Mouse (Mus musculus) hindbrain, postnatal 0 days (tissue): ENCODE data around the gene Gucy1b2. TPM values are rescaled to one million over a fixed set of nuclear protein-coding genes. Genes with fewer than 3 reads are reported as not detected.
A peak's percentile ranks its signal among the peaks of the same experiment; 100 is the strongest.

Source experiments
- ATAC-seq: fragments of 200-750 bp; cut with Nextera tagmentation; 2 replicates; pipeline ENCODE4 v1.8.0; 2017; ENCODE audit warnings: mild to moderate bottlenecking, moderate TSS enrichment, moderate library complexity
- DNase-seq: peaks from one replicate; pipeline ENCODE4 v3.0.0-alpha.2; 2015; ENCODE audit warnings: low spot score
- H3K27ac ChIP-seq: fragments of 300-500 bp; sonication (generic); 2 replicates; pipeline ENCODE4 v1.5.1; 2014; ENCODE audit warnings: mild to moderate bottlenecking
- H3K27me3 ChIP-seq: fragments of 300-500 bp; sonication (generic); 2 replicates; pipeline ENCODE4 v1.6.1; 2014; ENCODE audit warnings: low read length, mixed read lengths; ENCODE audit not compliant: insufficient read depth
- H3K36me3 ChIP-seq: fragments of 300-500 bp; sonication (generic); 2 replicates; pipeline ENCODE4 v1.6.1; 2014; ENCODE audit warnings: low read length, mixed read lengths; ENCODE audit not compliant: insufficient read depth
- H3K4me1 ChIP-seq: fragments of 300-500 bp; sonication (generic); 2 replicates; pipeline ENCODE4 v1.6.1; 2014; ENCODE audit warnings: antibody characterized with exemption, low read length, mixed read lengths; ENCODE audit not compliant: insufficient read depth
- H3K4me2 ChIP-seq: fragments of 300-500 bp; sonication (generic); 2 replicates; pipeline ENCODE4 v1.6.1; 2014; ENCODE audit warnings: low read depth, mild to moderate bottlenecking, low read length, moderate library complexity, mixed read lengths
- H3K4me3 ChIP-seq: fragments of 300-500 bp; sonication (generic); 2 replicates; pipeline ENCODE4 v1.5.1; 2014; ENCODE audit warnings: low read length
- H3K9ac ChIP-seq: fragments of 300-500 bp; sonication (generic); replicated peaks from 2 replicates; pipeline ENCODE4 v1.6.1; 2014; ENCODE audit warnings: mild to moderate bottlenecking, low read length, moderate library complexity, mixed read lengths
- H3K9me3 ChIP-seq: fragments of 300-500 bp; sonication (generic); 2 replicates; pipeline ENCODE4 v1.6.1; 2016; ENCODE audit warnings: low read length, mixed read lengths
- CTCF ChIP-seq: IDR thresholded peaks from 2 replicates; pipeline ENCODE4 v1.5.1; 2016; ENCODE audit warnings: antibody characterized with exemption, control low read depth, low read depth
- whole genome bisulfite sequencing: fragments of 180-500 bp; shearing (Covaris S2); extraction: QIAGEN DNeasy Blood & Tissue Kit; methylation state at CpG from one replicate; pipeline ENCODE4 v1.1.7; 2014; 5-methylcytosine and 5-hydroxymethylcytosine counted together
- polyA plus RNA-seq: library from polyadenylated mRNA; unstranded; fragments of >200 nt; fragmentation: Nextera tagmentation; extraction: Ambion mirVana; gene quantifications from 2 replicates; pipeline ENCODE4 v1.2.1, GENCODE M21; 2015
- total RNA-seq: library from RNA; depleted of rRNA; stranded (reverse); fragments of >200 nt; gene quantifications from 2 replicates; pipeline ENCODE4 v1.2.3, GENCODE M21; 2014

The Gucy1b2 gene
- total and polyA plus RNA-seq, 2 experiments from 2014 or later: 0.80 to 2.2 TPM

- peak overlapping the region; percentile 79 for H3K27ac ChIP-seq
- ATAC-seq: peak; percentile 84
These were observed 66.2 kb downstream of the Gucy1b2 start for GRCm38 (mm10) chr14:62389729-62390536.

GRCm38 (mm10) chr14:62389064-62389728 lies 66.9 kb downstream of the Gucy1b2 start:
- Histone ChIP-seq H3K36me3 (no peaks in the 10 kb centered on the region), H3K9me3 (no peaks in the 10 kb centered on the region), H3K27ac (peak overlapping the region; percentile 79), H3K9ac (no peak overlapping the region), H3K4me1 (peaks cover 4% of the 10 kb centered on the region; the same call in 1 of the 2 replicates), H3K4me3 (no peak overlapping the region), H3K27me3 (no peaks in the 10 kb centered on the region), H3K4me2 (peak overlapping the region; percentile 40)
- DNase-seq (peak; percentile 27), ATAC-seq (peak; percentile 81)
- no peak for TF ChIP-seq CTCF
- WGBS: 17% methylated on average over 6 of the region's 6 CpGs

More at GRCm38 (mm10) chr14:62389729-62390536, 66.2 kb downstream of the Gucy1b2 start:
- Histone ChIP-seq H3K4me1 (peaks cover 4% of the 10 kb centered on the region; the same call in 1 of the 2 replicates), H3K27me3 (no peaks in the 10 kb centered on the region), H3K4me2 (peak overlapping the region; percentile 40), H3K4me3 (no peak overlapping the region), H3K9me3 (no peaks in the 10 kb centered on the region), H3K9ac (no peak overlapping the region), H3K36me3 (no peaks in the 10 kb centered on the region)
- DNase-seq: peak; percentile 83
- WGBS: 47% methylated on average over 9 of the region's 9 CpGs
- TF ChIP-seq CTCF: no peak

- 95% methylated on average over 3 of the region's 3 CpGs for WGBS
- DNase-seq (no peak), ATAC-seq (no peak)
- Histone ChIP-seq H3K4me2 (no peak overlapping the region), H3K9ac (no peak overlapping the region), H3K36me3 (no peaks in the 10 kb centered on the region), H3K27me3 (no peaks in the 10 kb centered on the region), H3K4me1 (no peaks in the 10 kb centered on the region), H3K9me3 (no peaks in the 10 kb centered on the region), H3K4me3 (no peak overlapping the region), H3K27ac (no peak overlapping the region)
- no peak for TF ChIP-seq CTCF
These were observed 72.2 kb downstream of the Gucy1b2 start for GRCm38 (mm10) chr14:62383786-62384299.

GRCm38 (mm10) chr14:62383109-62383508 lies 73.0 kb downstream of the Gucy1b2 start:
- TF ChIP-seq CTCF: no peak
- Histone ChIP-seq H3K9me3 (no peaks in the 10 kb centered on the region), H3K4me3 (no peak overlapping the region), H3K9ac (no peak overlapping the region), H3K27ac (no peak overlapping the region), H3K4me1 (no peaks in the 10 kb centered on the region), H3K36me3 (no peaks in the 10 kb centered on the region), H3K27me3 (no peaks in the 10 kb centered on the region), H3K4me2 (no peak overlapping the region)
- 71% methylated on average over 3 of the region's 3 CpGs for WGBS
- ATAC-seq (no peak), DNase-seq (no peak)

GRCm38 (mm10) chr14:62380606-62381005 lies 75.5 kb downstream of the Gucy1b2 start:
- Histone ChIP-seq H3K4me3 (no peak overlapping the region), H3K9me3 (no peaks in the 10 kb centered on the region), H3K9ac (no peak overlapping the region), H3K36me3 (no peaks in the 10 kb centered on the region), H3K27me3 (no peaks in the 10 kb centered on the region), H3K4me1 (no peaks in the 10 kb centered on the region), H3K4me2 (no peak overlapping the region), H3K27ac (no peak overlapping the region)
- DNase-seq (no peak), ATAC-seq (no peak)
- WGBS: 64% methylated on average over 6 of the region's 6 CpGs
- TF ChIP-seq CTCF: no peak

- H3K4me1 ChIP-seq: no peaks in the 10 kb centered on the region
- H3K4me3 ChIP-seq: no peak overlapping the region
- no peak overlapping the region for H3K4me2 ChIP-seq
- ATAC-seq (no peak), DNase-seq (no peak)
- no peak overlapping the region for H3K9ac ChIP-seq
- no peak for TF ChIP-seq CTCF
- WGBS: 92% methylated on average over 2 of the region's 2 CpGs
- no peaks in the 10 kb centered on the region for H3K9me3 ChIP-seq
- H3K27ac ChIP-seq: no peak overlapping the region
- no peaks in the 10 kb centered on the region for H3K27me3 ChIP-seq
- no peaks in the 10 kb centered on the region for H3K36me3 ChIP-seq
These were observed 76.7 kb downstream of the Gucy1b2 start for GRCm38 (mm10) chr14:62379391-62379790.
